Mouse (Mus musculus) heart, adult 8-10 months (tissue): ENCODE measurements at regions not wholly inside any gene's neighbourhood (a gene's known extent, or its start where the extent isn't known, plus 50 kb on each side); places are given as distances from the start of the nearest gene placed in this dataset.
"Not testable (repeated sequence)": the region's sequence is repeated elsewhere in the genome, so short reads cannot be mapped to it uniquely, and the experiment has no call there.

ENCODE experiments used
- DNase-seq: peaks from one replicate; pipeline ENCODE4 v3.0.0; 2022; ENCODE audit warnings: low spot score

DNA sequence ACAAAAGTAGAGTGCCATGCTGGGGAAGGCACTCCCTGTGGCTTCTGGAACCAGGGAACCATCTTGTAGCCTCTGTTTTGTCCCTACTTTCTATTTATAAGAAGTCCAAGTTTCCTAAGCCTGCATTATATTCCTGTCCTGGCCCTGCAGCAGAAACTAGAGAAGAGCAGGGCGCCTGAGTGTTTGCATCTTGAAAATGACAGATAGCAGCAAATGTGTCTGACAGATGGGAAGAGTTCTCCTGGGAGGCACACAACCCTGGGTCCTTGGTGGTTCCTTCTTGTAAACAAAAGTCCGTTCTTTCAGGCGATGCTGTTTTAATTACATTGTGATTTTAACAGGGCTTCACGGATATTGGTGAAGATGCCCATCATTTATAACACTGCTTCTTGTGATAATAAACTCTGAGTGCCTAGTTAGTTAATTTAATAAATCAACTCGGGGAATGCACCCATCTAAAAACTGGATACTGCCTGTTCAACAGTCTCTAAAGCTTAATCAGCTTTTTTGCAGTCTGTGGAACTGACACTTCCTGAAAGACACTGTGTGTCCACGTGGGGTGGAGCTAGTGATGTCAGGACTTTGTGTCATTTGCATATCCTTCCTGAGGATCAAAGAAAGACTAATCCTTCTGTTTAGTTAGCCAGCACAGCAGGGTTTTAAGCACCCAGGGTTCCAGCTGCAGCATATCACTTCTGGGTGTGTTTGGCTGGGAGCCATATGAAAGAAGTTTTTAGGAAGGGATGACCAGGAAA is 188.3 kb upstream of the Ccdc54 start:
- DNase-seq = no peak

DNA sequence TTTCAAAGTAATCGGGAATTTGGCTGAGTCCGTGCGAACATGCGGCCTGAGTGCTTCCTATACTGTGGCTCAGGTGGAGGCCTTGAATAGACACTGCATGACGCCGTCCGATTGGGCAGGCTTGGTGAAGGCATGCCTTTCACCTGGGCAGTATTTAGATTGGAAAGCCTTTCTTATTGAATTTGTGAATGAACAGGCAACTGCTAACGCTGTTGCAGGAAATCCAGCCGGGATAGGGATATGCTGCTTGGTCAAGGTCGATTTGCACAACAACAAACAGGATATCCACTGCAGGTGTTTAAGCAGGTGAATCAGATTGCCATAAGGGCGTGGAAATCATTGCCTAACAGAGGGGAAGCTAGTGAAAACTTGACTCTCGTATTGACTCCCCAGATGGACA is 183.7 kb upstream of the Ccdc54 start:
- not testable (repeated sequence) for DNase-seq

DNA sequence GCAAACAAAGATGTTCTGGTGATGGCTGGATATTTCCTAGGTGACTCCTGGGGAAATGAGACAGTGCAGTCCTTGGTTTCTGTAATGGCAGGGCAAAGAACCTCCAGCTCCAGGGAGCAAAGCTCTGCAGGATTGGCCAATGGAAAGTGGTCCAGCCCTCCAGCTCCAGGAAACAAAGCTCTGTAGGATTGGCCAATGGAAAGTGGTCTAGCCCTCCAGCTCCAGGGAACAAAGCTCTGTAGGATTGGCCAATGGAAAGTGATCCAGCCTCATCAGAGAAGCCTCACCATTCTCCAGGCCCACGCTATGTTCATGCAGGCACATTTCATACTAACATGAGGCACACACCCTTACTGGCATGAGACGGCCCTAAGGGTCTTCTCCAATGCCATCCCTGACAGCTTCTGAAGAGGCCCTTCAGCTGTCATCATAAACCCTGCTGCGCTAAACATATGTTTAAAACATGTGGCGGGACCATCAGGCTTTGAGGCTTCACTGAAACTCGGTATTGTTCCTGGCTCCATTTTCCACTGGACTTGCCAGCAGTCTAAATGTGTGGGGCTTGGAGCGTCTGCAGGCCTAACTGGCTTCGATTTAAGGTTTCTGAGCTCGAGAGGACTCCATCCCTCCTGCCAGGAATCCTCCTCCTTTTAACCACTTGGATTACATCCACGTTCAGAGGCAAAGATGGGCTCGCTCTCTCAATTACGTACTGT is 175.3 kb upstream of the Ccdc54 start:
- no peak for DNase-seq

DNA sequence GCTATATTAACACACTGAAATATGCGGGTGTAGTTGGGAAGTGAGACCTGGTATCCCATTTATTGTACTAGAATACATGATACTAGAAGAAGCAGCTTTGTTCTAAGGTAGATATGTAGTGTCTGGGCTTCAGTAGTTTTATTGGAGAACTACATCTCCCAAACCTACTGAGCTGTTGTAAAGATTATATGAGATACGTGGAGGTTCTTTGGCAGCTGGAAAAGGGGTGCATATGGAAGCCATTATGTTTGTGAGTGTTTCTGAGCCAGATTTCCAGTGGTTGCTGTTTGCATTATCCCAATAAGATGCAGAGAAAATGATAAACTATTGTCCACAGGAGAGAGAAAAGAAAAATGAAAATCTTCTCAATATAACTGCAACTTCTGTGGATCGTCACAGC is 171.1 kb upstream of the Ccdc54 start:
- no peak for DNase-seq

DNA sequence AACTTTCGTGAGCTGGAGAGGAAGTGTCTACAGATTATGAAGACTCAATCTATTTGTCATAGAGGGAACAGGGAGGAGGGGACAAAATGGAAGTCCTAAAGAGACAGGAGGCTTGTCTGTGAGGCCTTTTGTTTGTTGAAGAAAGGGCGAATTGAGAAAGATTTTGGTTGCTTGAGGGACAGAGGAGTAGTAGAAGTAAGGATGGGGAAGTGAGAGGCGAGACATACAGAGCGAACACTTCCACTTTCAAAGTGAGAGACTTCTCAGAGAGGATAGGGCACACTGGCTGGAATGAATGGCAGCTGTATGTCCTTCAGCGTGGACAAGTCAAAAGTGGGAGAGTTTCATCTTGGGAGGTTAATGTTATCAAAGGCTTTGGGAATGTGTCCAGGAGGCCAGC is 169.0 kb upstream of the Ccdc54 start:
- DNase-seq = no peak

DNA sequence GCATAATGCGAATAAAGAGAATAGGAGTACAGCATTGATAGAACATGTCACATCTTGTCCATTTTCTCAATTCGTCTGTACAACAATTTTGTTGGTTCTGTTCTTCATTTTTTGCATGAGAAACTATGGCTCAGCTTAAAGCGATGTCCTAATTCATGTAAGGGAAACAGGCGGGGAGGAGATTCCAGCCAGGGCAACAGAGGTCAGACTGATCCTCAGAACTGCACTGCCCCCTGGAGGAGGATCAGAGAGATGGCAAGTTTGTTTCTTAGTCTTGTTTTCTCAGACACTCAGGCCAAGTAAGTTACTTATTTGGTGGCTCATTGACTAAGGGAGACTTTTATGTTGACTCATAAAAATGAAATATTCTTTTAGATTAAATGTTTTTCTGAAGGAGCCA is 165.7 kb upstream of the Ccdc54 start:
- peak; percentile 52 for DNase-seq

DNA sequence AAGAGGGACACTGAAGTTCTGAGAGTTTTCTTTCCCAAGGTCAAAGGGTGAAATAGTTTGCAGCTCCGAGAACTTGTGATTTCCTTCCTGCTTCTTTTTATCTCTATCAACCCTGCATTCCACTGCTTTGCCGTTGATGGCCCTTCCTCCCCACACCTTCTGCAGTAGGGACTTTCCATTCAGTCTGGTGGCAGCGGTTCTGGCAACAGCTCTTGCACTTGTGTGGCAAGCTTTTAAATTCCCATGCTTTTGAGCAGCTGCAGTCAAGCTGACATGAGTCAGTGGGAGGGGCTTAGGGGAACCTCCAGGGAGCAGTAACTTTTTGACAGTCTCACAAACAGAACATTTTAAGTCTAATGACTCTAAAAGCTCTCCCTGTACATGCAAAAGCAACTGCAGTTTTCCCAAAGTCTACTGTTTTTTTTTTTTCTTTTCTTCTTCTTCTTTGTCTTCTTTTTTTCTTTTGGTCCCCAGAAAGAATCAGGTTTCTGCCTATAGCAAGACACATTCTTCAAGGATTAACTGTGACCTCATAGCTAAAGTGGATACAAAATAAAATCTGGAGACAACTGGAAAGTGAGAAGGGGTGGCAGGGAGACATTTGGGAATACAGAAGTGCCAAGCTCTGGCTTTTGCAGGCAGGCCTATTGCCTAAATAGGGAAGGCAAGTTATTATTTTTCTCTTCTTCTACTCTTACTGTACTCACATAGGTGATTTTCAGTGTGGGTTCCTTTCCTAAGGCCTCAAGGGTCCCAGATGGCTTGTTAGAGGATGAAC is 162.8 kb upstream of the Ccdc54 start:
- DNase-seq = peak; percentile 74

DNA sequence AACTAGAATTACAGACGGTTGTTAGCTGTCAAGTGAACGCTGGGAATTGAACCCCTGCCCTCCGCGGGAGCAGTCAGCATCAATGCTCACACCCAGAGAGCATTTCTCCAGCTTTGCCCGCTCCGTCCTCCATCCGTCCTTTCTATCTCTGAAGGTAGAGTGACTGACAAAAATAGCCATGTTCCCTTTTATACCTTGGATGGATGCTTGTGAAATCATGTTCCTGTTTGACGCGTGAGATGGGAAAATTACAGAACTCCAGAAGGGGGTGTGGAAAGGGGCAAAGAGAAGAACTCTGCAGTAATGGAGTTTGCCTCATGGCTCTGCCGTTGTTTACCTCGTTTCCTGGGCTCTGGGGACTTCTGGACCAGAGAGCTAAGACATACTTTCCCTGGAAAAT is 162.1 kb upstream of the Ccdc54 start:
- DNase-seq = no peak

DNA sequence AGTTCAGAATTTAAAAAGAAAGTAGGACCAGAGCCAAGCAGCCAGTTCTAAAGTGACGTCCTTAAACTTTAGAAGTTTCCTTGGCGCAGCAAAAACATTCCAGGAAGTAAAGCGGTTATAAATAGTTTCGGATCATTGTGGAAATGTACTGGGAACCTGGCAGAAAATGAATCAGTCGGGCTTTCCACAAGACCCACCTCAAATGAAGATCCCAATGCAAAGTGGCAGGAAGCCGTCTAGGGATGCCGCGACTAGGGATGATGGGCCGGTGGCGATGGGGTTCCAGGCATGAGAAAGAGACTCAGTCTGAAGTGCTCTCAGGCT is 161.3 kb upstream of the Ccdc54 start:
- DNase-seq = peak; percentile 53

DNA sequence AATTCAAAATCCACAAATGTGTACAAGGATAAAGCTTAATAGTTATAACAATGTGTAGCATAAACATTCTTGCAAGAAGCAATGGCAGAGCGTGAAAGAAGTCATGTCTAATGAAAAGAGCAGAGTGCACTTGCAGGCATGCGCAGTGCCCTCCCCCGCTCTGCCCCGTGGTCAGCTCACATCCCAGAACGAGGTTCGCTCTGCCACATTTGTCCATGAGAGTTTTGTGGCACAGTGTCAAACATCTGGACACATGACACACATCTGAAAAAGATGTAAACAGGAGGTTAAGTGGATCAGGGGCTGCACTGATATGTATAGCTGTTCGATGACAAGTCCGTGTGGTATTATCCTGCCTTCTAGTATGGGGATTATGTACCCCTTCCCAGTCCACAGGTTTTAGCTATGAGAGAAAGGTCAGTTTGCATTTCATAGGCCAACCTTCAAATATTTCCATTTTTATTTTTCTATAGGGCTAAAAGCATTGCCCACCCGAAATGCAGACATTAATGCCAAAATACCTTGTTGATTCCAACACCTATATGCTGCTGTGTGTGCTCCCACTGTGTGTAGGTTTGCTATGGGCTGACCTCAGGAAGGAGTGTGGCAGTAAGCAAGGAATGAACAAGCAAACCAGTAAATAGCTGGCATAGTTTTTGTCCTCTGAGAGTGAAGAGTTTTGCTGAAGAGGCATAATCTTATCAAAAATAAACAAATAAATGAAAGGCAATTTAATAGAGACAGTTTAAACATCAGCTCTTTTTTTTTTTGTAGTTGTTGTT is 160.7 kb upstream of the Ccdc54 start:
- no peak for DNase-seq

DNA sequence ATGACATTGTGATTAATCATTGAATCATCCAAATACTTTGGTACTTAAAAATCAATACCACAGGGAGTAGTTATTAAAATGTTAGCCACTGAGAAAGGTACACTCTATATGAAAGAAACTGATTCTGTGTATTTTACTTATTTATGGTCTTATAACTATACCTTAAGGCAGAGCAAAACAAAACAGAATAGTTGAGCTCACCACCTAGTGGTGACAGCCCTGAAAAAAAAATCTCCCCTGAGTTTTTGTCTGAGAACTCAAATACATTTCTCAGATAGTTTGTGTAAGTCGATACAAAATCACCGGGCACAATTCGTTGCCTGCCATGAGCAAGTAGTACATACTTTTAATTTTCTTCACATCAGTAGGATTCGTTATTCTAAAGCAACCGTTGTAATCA is 156.7 kb upstream of the Ccdc54 start:
- DNase-seq = no peak

DNA sequence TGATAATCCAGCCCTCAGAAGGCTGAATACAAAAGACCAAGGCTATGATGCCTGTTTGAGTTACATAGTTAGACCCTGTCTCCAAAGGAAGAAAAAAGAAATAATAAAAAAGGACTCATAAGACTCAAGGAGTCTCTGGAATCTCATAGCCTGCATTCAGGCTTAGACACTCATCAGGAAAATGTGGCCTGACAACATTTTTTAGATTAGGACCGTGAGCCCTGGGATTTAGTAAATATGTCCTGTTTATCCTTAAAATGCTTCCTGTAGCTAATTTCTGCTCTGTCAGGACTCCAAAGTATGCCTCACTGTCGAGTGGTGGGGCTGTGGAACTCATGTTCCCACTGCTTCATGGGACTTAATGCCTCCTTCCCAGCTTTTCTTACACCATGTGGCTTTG is 154.8 kb upstream of the Ccdc54 start:
- no peak for DNase-seq

DNA sequence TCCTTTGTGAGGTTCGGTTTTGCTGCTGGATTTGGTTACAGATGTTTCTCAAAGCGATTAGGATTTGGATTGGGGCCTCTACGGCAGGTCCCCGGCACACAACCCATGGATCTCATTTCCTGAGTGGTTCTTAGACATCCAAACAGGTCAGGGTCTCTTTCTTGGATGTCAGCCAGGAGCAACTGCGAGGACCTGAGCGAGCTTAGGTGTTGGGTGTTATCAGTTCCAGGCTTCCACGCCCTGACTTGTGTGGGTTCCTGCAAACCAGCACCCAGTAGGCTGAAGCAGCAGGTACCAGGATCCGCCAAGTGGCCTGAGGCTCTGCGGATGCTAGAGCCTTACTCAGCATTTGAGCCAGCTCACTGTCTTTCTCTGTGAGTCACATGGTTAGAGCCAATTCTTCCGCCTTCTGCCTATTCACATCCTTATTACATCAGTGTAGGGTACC is 146.5 kb upstream of the Ccdc54 start:
- DNase-seq = peak; percentile 19

DNA sequence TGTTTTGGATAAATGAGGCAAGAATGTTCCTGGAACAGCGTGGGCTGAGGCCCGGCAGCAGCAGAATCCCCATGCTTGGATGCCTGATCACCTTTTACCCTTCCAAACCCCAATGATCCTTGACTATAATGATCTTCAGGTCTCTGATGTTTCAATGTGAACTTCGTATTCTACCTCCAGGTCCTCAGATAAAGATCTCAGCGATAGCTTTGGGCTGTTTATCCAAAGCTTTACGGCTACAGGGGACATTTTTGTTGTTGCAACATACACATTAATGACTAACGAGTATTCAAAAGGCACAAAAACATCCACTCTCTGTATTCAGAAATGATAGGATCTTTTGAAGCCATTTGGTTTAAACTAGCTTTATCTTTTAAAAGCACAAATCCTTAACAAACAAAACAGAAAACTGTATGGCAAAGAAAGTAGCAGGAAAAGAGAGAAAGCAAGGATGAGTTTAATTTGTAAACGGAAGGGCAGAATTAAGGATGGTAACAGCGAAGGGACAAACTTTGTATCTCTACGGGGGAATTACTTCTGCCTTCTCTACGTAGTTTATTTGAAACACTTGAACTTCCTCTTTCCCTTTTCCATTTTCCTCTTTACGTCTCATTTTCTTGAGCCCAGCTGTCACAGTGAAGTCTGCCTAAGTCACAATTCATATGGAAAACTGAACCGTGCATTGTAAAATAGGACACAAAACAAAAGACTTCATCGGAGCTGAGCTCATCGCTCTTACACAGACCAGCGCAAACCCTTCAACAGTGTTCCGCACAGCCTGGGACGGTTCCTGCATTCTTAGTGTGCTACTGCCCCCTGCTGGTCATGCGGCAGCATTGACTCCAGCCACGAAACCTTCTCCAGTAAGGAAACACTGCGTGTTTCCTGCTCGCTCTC is 145.4 kb upstream of the Ccdc54 start:
- DNase-seq = peak; percentile 92

DNA sequence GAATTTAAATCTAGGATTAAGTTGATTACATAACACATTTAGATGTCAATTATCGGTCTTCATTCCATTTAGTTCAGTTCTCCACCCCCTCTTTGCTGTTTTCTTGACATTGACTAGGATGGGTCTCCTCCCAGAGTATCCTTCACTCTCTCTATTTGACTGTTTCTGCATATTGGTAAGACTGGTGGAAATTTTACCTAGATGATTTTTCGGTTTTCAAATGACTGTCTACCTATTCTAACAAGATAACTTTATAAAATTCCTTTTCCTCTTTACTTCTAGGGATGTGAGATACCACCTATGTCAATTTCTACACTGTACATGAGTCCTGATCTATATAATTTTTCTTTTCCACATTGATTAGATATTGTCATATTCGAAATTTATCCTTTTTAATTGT is 142.4 kb upstream of the Ccdc54 start:
- no peak for DNase-seq

DNA sequence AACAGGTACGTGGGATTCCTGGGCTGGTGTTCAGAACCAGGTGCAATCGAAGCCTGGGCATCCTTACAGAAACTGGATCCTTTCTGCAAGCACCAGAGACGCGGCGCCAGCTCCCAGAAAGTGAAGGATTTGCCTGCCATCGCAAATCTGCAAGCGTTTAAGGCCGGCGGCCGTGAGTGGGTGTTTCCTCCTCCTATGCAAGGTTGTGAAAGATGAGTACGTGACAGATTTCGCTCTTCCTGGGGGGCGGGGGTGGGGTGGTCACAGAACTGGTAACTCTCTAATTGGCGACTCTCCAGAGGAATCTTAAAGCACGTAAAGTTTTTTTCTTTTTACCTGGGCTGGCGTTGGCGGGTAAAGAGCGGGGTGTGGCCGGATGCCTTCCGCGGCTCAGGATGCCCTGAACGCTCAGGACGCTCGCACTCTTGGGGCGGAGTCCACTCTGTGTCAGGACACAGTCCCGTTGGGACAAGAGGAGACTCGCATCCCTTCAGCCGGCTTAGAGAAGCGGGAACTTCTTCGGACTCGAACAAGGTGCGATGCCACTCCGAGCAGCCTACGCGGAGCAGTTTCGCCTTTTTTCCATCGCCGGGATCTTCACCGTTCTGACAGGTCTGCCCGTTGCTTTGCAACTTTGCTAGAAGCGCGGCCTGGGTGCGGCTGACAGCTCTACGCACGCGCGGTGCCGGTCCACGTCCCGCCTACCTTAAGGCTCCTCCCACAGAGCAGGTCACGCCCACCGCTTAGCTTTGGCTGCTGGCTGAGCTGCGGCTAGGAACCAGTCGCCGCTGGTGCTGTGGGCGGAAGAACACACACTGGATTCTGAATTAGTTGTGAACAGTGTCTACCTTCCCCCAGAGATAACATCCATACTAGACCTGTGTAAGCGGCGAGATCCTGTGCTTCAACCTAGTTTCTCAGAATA is 141.4 kb upstream of the Ccdc54 start:
- peak; percentile 92 for DNase-seq

DNA sequence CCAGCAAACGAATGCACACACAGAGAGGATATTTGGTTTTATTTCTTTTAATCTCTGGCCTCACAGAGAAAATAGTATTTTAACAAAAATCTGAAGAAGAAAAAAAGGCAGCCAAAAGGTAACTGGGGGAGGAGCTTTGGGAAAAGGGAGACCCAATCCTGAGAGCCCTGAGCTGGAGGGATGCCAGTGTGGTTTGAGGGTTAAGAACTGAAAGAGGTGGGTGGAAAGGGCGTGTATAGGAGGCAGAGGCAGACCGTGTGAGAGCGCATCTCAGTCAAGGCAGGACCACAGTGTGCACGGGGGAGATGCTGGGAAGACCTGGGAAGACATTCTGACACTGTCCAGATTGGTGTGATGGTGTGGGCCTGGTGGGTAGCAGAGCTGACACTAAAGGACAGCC is 138.4 kb upstream of the Ccdc54 start:
- DNase-seq = no peak

DNA sequence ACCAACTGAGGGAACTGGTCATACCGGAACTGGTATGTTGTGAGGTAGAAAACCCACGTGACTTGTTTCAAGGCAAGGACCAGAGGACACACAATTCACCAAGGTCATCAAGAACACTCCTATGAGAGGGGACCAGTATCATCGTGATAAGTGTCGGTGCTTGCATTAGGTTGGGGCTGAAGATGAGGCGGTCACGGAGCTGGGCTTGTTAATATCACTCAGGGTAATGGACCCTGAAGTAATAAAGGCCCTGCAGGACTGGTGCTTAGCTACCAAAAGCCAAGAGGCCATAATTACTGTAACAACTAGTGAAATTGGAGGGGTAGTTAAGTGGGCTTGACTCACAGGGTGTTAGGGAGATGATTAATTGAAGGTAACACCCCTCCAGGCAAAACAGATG is 132.2 kb upstream of the Ccdc54 start:
- DNase-seq = no peak

DNA sequence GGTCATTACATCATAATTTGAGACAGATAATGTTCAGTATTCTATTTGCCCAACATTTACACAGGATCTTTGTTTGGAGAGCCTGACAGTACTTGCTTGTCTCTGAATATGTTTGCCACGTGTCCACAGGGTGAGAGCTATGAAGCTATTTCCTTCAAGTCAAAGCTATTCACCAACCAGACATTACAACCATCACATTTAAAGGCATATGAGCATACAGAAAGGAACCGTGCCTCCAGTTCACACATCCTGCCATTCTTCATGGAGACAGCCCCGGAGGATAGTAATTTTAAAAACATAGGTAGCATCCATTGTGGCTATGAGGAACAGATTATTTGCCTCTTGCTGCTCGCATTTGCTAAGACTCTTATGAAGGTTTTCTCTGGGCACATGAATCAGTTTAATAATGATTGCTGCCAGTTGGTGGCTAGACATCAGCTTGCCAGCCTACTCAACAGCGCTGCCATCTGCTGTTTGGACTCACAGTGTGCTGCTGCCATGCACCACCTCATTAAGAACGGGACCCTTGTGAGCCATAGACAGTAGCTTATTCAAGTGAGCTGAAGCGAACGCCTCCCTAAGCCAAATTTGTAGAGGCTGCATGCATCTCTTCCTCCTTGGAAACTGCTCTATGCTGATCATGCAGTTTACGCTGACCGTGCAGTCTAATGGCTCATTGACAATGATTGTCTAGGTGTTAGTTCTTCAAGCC is 126.5 kb upstream of the Ccdc54 start:
- DNase-seq = no peak
